Mouse (Mus musculus) bone marrow macrophage, adult 2 months (primary cell): ENCODE measurements around the gene Spsb1. TPM values are rescaled to one million over a fixed set of nuclear protein-coding genes. Genes with fewer than 3 reads are reported as not detected.

ENCODE experiments used
- H3K27ac ChIP-seq: 2 replicates; pipeline ENCODE4 v1.5.1; 2012; ENCODE audit warnings: low read depth, low read length; ENCODE audit not compliant: insufficient read depth
- H3K4me1 ChIP-seq: 2 replicates; pipeline ENCODE4 v1.6.1; 2012; ENCODE audit warnings: low read length; ENCODE audit not compliant: control insufficient read depth, insufficient read depth
- H3K4me3 ChIP-seq: 2 replicates; pipeline ENCODE4 v1.5.1; 2012; ENCODE audit warnings: mild to moderate bottlenecking, low read length, moderate library complexity; ENCODE audit not compliant: insufficient read depth
- CTCF ChIP-seq: IDR thresholded peaks from 2 replicates; pipeline ENCODE4 v1.5.1; 2012; ENCODE audit warnings: low read depth, mild to moderate bottlenecking, low read length, moderate library complexity
- POLR2A ChIP-seq: IDR thresholded peaks from 2 replicates; pipeline ENCODE4 v1.6.1; 2012; ENCODE audit warnings: mild to moderate bottlenecking, low read depth, low read length, borderline replicate concordance
- polyA plus RNA-seq: library from polyadenylated mRNA; stranded (reverse); fragments of >200 nt; gene quantifications from 2 replicates; pipeline ENCODE4 v1.2.4, GENCODE M21; 2012; ENCODE audit not compliant: missing spikeins, insufficient read depth, insufficient read length

Spsb1 gene
- polyA plus RNA-seq, 1 experiment = 1.2 TPM

GRCm38 (mm10) chr4:149879980-149880379 is 74.9 kb downstream of the Spsb1 start:
- Histone ChIP-seq H3K4me1 (no peaks in the 10 kb centered on the region), H3K4me3 (no peak overlapping the region), H3K27ac (no peak overlapping the region)
- TF ChIP-seq CTCF (no peak), POLR2A (no peak)

GRCm38 (mm10) chr4:149878021-149878449 is 76.8 kb downstream of the Spsb1 start:
- Histone ChIP-seq H3K27ac (no peak overlapping the region), H3K4me1 (no peaks in the 10 kb centered on the region), H3K4me3 (no peak overlapping the region)
- no peak for TF ChIP-seq POLR2A
- TF ChIP-seq CTCF = no peak

- Histone ChIP-seq H3K4me3 (no peak overlapping the region), H3K4me1 (no peaks in the 10 kb centered on the region), H3K27ac (no peak overlapping the region)
- TF ChIP-seq CTCF (no peak), POLR2A (no peak)
These were observed 77.6 kb downstream of the Spsb1 start for GRCm38 (mm10) chr4:149877202-149877601.

DNA sequence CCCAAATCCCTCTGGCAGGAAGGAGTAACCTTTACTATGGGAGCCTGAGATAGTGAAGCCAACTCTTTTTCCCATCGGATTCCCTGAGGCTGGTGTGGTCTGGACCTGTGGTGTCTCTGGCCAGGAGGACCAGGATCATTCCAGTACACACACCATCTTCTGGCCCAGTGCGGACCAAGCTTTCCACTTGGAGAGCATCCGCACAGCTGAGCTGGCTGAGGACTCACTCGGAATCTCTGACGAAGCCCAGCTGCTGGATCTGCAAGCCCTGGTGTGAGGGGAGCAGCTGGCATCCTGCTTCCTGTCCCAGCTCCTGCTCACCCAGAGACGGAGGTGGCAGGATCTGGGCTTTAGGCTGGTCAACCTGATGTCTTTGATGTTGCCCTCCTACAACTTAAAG is 78.1 kb downstream of the Spsb1 start:
- Histone ChIP-seq H3K4me1 (no peaks in the 10 kb centered on the region), H3K27ac (no peak overlapping the region), H3K4me3 (no peak overlapping the region)
- no peak for TF ChIP-seq CTCF
- no peak for TF ChIP-seq POLR2A

- no peaks in the 10 kb centered on the region for H3K4me1 ChIP-seq
These were observed 78.8 kb downstream of the Spsb1 start for GRCm38 (mm10) chr4:149875986-149876501.

GRCm38 (mm10) chr4:149875296-149875695 is 79.5 kb downstream of the Spsb1 start:
- no peaks in the 10 kb centered on the region for H3K4me1 ChIP-seq
- TF ChIP-seq POLR2A = no peak
- TF ChIP-seq CTCF = no peak
- H3K27ac ChIP-seq = no peak overlapping the region

More at GRCm38 (mm10) chr4:149875986-149876501, 78.8 kb downstream of the Spsb1 start:
- H3K4me3 ChIP-seq = no peak overlapping the region
- TF ChIP-seq CTCF (no peak), POLR2A (no peak)
- H3K27ac ChIP-seq = no peak overlapping the region

DNA sequence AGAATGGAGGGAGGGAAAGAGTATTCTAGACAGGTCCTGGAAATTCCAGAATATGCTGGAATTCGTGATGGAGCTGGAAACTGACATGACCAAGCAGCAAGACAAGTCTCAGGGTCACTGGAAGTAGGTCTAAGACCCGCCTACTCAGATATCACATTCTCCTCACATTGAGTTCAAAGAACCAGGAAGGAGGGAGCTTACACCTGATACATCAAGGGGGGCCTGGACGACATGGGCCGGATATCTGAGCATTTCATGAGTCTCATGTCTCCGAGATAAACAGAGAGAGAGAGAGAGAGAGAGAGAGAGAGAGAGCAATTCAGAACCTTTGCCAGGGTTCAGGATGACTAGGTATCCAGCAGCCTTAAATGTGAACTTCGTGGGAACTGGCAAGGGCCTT is 82.6 kb downstream of the Spsb1 start:
- TF ChIP-seq POLR2A (no peak), CTCF (no peak)
- no peak overlapping the region for H3K27ac ChIP-seq

More at GRCm38 (mm10) chr4:149875296-149875695, 79.5 kb downstream of the Spsb1 start:
- no peak overlapping the region for H3K4me3 ChIP-seq

GRCm38 (mm10) chr4:149871582-149871981 is 83.3 kb downstream of the Spsb1 start:
- Histone ChIP-seq H3K4me3 (no peak overlapping the region), H3K27ac (no peak overlapping the region), H3K4me1 (no peaks in the 10 kb centered on the region)
- no peak for TF ChIP-seq POLR2A
- no peak for TF ChIP-seq CTCF

More for the DNA sequence above, 82.6 kb downstream of the Spsb1 start:
- Histone ChIP-seq H3K4me1 (no peaks in the 10 kb centered on the region), H3K4me3 (no peak overlapping the region)

DNA sequence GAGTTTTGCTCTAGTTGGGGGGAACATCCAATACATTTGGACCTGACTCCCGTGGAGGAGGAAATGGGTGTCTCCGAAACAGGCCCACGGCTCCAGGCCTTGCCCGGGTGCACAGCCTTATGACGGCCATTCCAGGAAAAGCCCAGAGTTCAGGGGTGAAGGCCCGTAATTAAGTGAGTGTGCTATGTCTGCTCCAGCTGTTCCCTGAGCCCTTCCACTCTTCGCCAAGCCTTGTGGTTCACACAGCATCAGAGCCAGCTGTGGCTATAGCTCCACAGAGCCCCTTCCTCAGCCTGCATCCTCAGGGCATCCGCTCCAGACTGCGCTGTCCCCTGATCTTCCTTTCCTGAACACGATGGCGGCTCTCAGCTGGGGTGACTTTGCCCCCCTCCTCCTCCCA is 83.8 kb downstream of the Spsb1 start:
- Histone ChIP-seq H3K4me1 (no peaks in the 10 kb centered on the region), H3K4me3 (no peak overlapping the region), H3K27ac (no peak overlapping the region)
- TF ChIP-seq CTCF (no peak), POLR2A (no peak)

DNA sequence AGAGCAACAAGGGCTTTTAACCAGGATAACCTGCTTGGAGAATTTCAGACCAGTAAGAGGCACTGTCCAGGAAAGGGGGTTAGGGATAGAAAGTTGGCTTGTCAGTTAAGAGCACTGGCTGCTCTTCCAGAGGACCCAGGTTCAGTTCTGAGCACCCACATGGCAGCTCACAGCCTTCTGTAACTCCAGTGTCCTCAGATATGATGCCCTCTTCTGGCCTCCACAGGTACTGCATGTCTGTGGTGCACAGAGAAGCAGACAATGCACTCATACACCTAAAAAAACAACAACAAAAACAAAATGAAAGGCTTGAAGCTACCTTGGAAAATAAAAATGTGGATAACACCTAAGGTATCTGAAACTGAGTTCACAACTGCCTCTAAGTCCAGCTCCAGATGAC is 84.4 kb downstream of the Spsb1 start:
- Histone ChIP-seq H3K4me1 (no peaks in the 10 kb centered on the region), H3K27ac (no peak overlapping the region), H3K4me3 (no peak overlapping the region)
- TF ChIP-seq POLR2A = no peak
- TF ChIP-seq CTCF = peak; percentile 41
